Mouse (Mus musculus): ENCODE data around the gene Prg2. TPM values are rescaled to one million over a fixed set of nuclear protein-coding genes. Genes with fewer than 3 reads are reported as not detected.

Gene Prg2
- total RNA-seq, 2 experiments from 2014 or later: not detected

GRCm38 (mm10) chr2:84961300-84961699, 19.0 kb upstream of the Prg2 start:
- no peak for DNase-seq (ENCODE audit: low spot score in 2 of 2)

- no peak for DNase-seq (ENCODE audit: low spot score in 2 of 2)
These were observed 18.4 kb upstream of the Prg2 start for GRCm38 (mm10) chr2:84961901-84962300.

GRCm38 (mm10) chr2:84962906-84963507, 17.3 kb upstream of the Prg2 start:
- no peak for DNase-seq (ENCODE audit: low spot score in 2 of 2)

- no peak for DNase-seq (ENCODE audit: low spot score in 2 of 2)
These were observed 16.0 kb upstream of the Prg2 start for GRCm38 (mm10) chr2:84964111-84964801.

- no peak for DNase-seq (ENCODE audit: low spot score in 2 of 2)
These were observed 12.8 kb upstream of the Prg2 start for GRCm38 (mm10) chr2:84967318-84967991.

DNA sequence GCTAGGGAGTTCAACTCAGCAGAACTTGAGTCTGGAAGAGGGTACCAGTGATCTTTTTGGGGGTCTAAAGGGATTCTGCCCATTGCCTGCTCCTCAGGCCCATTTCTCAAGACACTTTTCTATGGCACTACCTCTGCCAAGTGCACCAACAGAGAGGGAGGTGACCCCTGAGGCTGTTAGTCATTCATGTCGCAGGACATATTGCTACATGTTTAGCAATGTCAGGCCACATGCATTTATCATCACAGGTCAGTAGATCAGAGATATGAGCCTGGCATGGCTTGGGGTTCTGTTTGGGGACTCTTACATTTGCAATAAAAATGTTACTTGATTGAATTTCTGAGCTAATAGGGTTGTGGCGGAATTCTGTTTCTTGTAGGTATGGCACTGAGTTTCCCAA, 4.7 kb upstream of the Prg2 start:
- DNase-seq (ENCODE audit: low spot score in 2 of 2): no peak

GRCm38 (mm10) chr2:84987930-84988329, 7.7 kb downstream of the Prg2 start, which contains the start of gene Prg3:
Prg3 (plus strand) TSS chr2:84988215.
- DNase-seq (ENCODE audit: low spot score in 2 of 2): no peak

- no peak for DNase-seq (ENCODE audit: low spot score in 2 of 2)
These were observed 16.1 kb downstream of the Prg2 start for GRCm38 (mm10) chr2:84996376-84996775.

DNA sequence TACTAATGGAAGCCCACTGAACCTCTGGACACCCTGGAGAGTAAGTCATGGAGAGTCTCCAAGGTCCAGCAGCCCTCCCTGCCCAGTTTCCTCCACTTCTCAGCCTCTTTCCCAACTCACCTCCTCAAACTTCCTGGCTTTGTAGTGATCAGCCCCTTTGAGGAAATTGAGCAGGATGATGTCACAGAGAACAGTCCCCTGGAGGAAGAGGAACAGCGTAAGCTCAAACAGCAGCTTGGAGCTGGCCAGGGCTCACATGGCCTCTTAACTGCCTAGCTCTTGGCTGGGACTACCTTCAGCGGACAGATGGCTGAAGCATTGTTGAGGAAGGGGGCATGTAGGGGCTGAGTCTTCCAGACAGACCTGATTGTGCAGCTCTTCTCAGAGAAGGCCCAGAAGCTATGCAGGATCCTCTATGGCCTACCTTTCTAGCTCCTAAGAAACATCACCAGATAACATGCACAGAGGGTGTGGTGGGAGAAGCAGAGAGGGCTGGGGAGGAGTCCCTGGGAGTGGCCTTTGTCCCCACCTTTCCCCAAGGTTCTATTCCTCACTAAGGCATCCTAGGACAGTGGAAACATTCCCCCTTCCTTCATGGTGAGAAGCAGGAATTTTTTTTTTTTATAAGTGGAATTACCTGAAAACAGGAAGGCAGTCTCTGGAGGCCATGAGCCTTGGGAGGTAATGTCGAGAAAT, 19.4 kb downstream of the Prg2 start:
- DNase-seq (ENCODE audit: low spot score in 2 of 2): no peak

DNA sequence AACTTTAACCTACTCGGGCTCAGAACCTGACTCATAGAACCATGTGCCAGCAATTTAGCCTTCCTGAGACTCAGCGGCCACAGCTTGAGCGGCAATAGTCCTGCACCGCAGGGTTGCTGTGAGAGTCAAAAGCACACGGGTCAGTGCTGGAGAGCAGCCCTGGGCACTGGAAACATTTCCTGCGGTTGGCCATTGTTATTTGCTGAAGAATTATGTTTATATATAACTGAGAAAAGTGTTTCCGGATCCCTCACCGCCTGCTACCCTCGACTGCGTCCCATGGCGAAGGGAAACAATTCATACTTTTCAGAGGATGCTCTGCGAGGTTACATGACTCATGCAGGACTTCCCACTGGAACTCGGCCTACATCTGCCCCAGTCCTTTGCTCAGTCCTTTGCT, 21.2 kb downstream of the Prg2 start:
- DNase-seq (ENCODE audit: low spot score in 2 of 2): no peak

GRCm38 (mm10) chr2:85002575-85002974, 22.3 kb downstream of the Prg2 start:
- DNase-seq (ENCODE audit: low spot score in 2 of 2): no peak

GRCm38 (mm10) chr2:85004341-85004740, 24.1 kb downstream of the Prg2 start:
- DNase-seq (ENCODE audit: low spot score in 2 of 2): peak; percentile 41 to 49

- no peak for DNase-seq (ENCODE audit: low spot score in 2 of 2)
These were observed 26.3 kb downstream of the Prg2 start for GRCm38 (mm10) chr2:85006600-85006999.

- no peak for DNase-seq (ENCODE audit: low spot score in 2 of 2)
These were observed 27.5 kb downstream of the Prg2 start for GRCm38 (mm10) chr2:85007729-85008128.

- DNase-seq (ENCODE audit: low spot score in 2 of 2): no peak
These were observed 29.0 kb downstream of the Prg2 start for GRCm38 (mm10) chr2:85009212-85009611.

GRCm38 (mm10) chr2:85011906-85012604, 31.8 kb downstream of the Prg2 start:
- no peak for DNase-seq (ENCODE audit: low spot score in 2 of 2)

DNA sequence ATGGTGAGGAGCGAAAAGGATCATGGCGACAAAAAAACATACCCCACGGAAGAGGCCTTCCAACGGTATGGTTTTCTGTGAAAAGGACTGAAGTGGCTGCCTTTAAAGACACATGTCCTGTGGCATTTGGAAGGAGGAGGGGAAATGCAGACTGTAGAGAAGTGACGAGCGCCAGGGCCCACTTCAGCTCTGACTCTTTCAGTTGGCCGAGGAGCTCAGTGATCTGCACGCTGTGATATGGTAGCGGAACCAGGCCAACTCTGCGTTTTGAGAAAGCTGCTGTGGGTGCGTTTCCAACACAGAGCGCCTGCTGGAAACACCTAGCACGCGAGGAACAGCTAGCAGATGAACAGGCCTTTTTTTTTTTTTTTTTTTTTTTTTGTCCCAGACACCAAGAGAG, 32.4 kb downstream of the Prg2 start:
- no peak for DNase-seq (ENCODE audit: low spot score in 2 of 2)

DNA sequence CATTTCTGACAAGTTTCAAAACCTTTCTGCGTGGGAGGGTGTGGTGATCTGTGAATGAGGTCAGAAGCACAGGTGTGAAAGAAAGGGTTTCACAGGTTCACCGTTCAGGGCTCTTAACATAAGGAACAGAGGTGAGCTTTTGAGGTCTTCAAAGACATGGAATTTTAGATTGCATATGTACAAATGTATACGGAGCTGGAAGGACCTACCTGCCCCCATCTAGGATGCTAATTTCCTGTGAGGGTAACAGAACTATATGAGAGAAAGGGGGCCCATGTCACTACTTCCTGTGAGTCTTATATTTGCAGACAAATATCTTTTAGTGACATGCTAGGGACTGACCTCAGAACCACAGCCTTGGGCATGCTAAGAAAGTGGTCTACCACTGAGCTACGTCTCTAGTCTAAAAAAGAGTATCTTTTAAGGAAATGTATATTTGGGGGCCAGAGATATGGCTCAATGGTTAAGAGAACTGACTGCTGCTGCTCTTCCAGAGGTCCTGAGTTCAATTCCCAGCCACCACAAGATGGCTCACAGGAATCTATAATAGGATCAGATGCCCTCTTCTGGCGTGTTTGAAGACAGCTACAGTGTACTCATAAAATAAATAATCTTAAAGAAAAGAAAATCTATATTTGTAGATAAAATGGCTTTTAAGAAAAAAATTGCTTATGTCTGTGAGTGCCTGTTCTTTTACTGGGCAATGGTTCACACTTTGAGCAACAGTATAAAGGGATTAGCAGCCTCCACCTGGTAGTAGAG, 33.7 kb downstream of the Prg2 start:
- DNase-seq (ENCODE audit: low spot score in 2 of 2): no peak

GRCm38 (mm10) chr2:85014588-85014982, 34.3 kb downstream of the Prg2 start:
- no peak for DNase-seq (ENCODE audit: low spot score in 2 of 2)

DNA sequence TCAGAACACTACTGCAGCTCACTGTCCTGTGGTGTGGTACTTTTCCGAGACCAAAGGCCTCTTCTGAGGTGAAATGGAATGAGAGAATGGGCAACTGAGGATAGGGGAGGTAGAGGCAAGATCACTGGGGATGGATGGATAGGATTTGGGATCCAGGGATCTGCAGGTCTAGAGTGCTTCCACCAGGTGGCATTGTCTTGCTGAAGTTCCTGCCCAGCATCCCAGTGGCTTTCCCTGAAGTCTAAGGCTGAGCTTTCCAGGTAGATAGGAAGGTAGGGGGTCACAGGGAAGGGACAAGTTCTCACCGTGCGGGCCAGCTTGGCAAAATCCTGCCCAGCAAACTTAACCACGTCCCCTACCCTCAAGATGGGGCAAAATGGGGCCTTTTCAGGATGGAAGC, 41.8 kb downstream of the Prg2 start:
- peak; percentile 27 to 45 for DNase-seq (ENCODE audit: low spot score in 2 of 2)

Measured in left cerebral cortex, adult 18-20 months (tissue).